Mouse (Mus musculus) E14TG2a.4 (cell line): ENCODE results near the gene Gm10300.

Source experiments
- H3K27me3 ChIP-seq: 2 replicates; pipeline ENCODE4 v1.6.1; 2014; ENCODE audit warnings: low read length, control low read depth; ENCODE audit not compliant: insufficient read depth
- H3K36me3 ChIP-seq: 2 replicates; pipeline ENCODE4 v1.6.1; 2014; ENCODE audit warnings: low read length, control low read depth; ENCODE audit not compliant: insufficient read depth
- H3K4me1 ChIP-seq: replicated peaks from 2 replicates; pipeline ENCODE4 v1.6.1; 2014; ENCODE audit warnings: low read depth, low read length, control low read depth
- H3K4me3 ChIP-seq: replicated peaks from 2 replicates; pipeline ENCODE4 v1.5.1; 2014; ENCODE audit warnings: mild to moderate bottlenecking, low read length
- H3K9me3 ChIP-seq: 2 replicates; pipeline ENCODE4 v1.6.1; 2014; ENCODE audit warnings: low read length, control low read depth
- CTCF ChIP-seq: conservative IDR thresholded peaks from 2 replicates; pipeline ENCODE4 v1.5.1; 2014; ENCODE audit warnings: low read length
- NANOG ChIP-seq: IDR thresholded peaks from 2 replicates; pipeline ENCODE4 v1.6.1; 2014; ENCODE audit warnings: borderline replicate concordance, low read length, mixed read lengths
- POU5F1 ChIP-seq: IDR thresholded peaks from 2 replicates; pipeline ENCODE4 v1.6.1; 2014; ENCODE audit warnings: low read length, borderline replicate concordance

Gene Gm10300

GRCm38 (mm10) chr4:132079555-132080275 is 5.2 kb downstream of the Gm10300 start:
- Histone ChIP-seq H3K27me3 (peaks cover 25% of the 10 kb centered on the region), H3K36me3 (no peaks in the 10 kb centered on the region), H3K4me3 (no peak overlapping the region), H3K9me3 (no peaks in the 10 kb centered on the region), H3K4me1 (peaks cover 29% of the 10 kb centered on the region)
- TF ChIP-seq NANOG (no peak), CTCF (peak; percentile 76), POU5F1 (no peak)

- Histone ChIP-seq H3K4me1 (peaks cover 27% of the 10 kb centered on the region), H3K4me3 (no peak overlapping the region), H3K36me3 (no peaks in the 10 kb centered on the region), H3K9me3 (peaks cover 6% of the 10 kb centered on the region), H3K27me3 (peaks cover 32% of the 10 kb centered on the region)
- TF ChIP-seq NANOG (no peak), POU5F1 (no peak), CTCF (no peak)
Measured at GRCm38 (mm10) chr4:132080492-132080983, 6.0 kb downstream of the Gm10300 start.

GRCm38 (mm10) chr4:132085114-132085513 is 10.6 kb downstream of the Gm10300 start:
- H3K9me3 ChIP-seq = peaks cover 25% of the 10 kb centered on the region
- no peak overlapping the region for H3K4me3 ChIP-seq
- no peaks in the 10 kb centered on the region for H3K4me1 ChIP-seq
- H3K36me3 ChIP-seq = no peaks in the 10 kb centered on the region
- H3K27me3 ChIP-seq = peaks cover 20% of the 10 kb centered on the region
- no peak for TF ChIP-seq NANOG
- no peak for TF ChIP-seq POU5F1
- TF ChIP-seq CTCF = no peak

- peaks cover 25% of the 10 kb centered on the region for H3K9me3 ChIP-seq
- TF ChIP-seq NANOG (no peak), CTCF (peak; percentile 92)
- peaks cover 22% of the 10 kb centered on the region for H3K27me3 ChIP-seq
- no peak overlapping the region for H3K4me3 ChIP-seq
- peaks cover 10% of the 10 kb centered on the region for H3K4me1 ChIP-seq
- H3K36me3 ChIP-seq = no peaks in the 10 kb centered on the region
Measured at GRCm38 (mm10) chr4:132088921-132089320, 14.4 kb downstream of the Gm10300 start.

- Histone ChIP-seq H3K4me1 (peaks cover 10% of the 10 kb centered on the region), H3K9me3 (peaks cover 9% of the 10 kb centered on the region), H3K4me3 (no peak overlapping the region), H3K36me3 (no peaks in the 10 kb centered on the region), H3K27me3 (peaks cover 9% of the 10 kb centered on the region)
- no peak for TF ChIP-seq NANOG
- TF ChIP-seq CTCF = no peak
- no peak for TF ChIP-seq POU5F1
Measured at GRCm38 (mm10) chr4:132093136-132093535, 18.6 kb downstream of the Gm10300 start.

- Histone ChIP-seq H3K4me3 (no peak overlapping the region), H3K27me3 (peaks cover 9% of the 10 kb centered on the region), H3K9me3 (peaks cover 17% of the 10 kb centered on the region), H3K36me3 (no peaks in the 10 kb centered on the region), H3K4me1 (peaks cover 10% of the 10 kb centered on the region)
- no peak for TF ChIP-seq NANOG
- no peak for TF ChIP-seq POU5F1
- no peak for TF ChIP-seq CTCF
Measured at GRCm38 (mm10) chr4:132093928-132094327, 19.4 kb downstream of the Gm10300 start.

- H3K4me3 ChIP-seq = no peak overlapping the region
- H3K27me3 ChIP-seq = peaks cover 9% of the 10 kb centered on the region
- no peak for TF ChIP-seq NANOG
- TF ChIP-seq CTCF = no peak
- TF ChIP-seq POU5F1 = no peak
- peaks cover 10% of the 10 kb centered on the region for H3K4me1 ChIP-seq
- peaks cover 28% of the 10 kb centered on the region for H3K9me3 ChIP-seq
- no peaks in the 10 kb centered on the region for H3K36me3 ChIP-seq
Measured at GRCm38 (mm10) chr4:132095043-132095442, 20.5 kb downstream of the Gm10300 start.

- H3K4me1 ChIP-seq = peaks cover 24% of the 10 kb centered on the region
- H3K9me3 ChIP-seq = peaks cover 37% of the 10 kb centered on the region
- TF ChIP-seq POU5F1 (no peak), NANOG (no peak), CTCF (no peak)
- no peak overlapping the region for H3K4me3 ChIP-seq
- H3K27me3 ChIP-seq = no peaks in the 10 kb centered on the region
- no peaks in the 10 kb centered on the region for H3K36me3 ChIP-seq
Measured at GRCm38 (mm10) chr4:132099548-132099947, 25.1 kb downstream of the Gm10300 start.

- H3K9me3 ChIP-seq = peaks cover 37% of the 10 kb centered on the region
- TF ChIP-seq CTCF (0 out of 2 replicates have a peak, but pooled peaks have one; percentile 6), NANOG (no peak), POU5F1 (no peak)
- H3K4me1 ChIP-seq = peaks cover 24% of the 10 kb centered on the region
- no peaks in the 10 kb centered on the region for H3K36me3 ChIP-seq
- 0 out of 2 replicates have a peak, but pooled peaks cover 3% of the 10 kb centered on the region for H3K27me3 ChIP-seq
- H3K4me3 ChIP-seq = no peak overlapping the region
Measured at GRCm38 (mm10) chr4:132101152-132101551, 26.7 kb downstream of the Gm10300 start.
